Mouse (Mus musculus) embryonic facial prominence, embryonic 11.5 days (tissue): ENCODE measurements at regions not wholly inside any gene's neighbourhood (a gene's known extent, or its start where the extent isn't known, plus 50 kb on each side); places are given as distances from the start of the nearest gene placed in this dataset.

Experiments
- ATAC-seq: fragments of 200-750 bp; cut with Nextera tagmentation; replicated peaks from 2 replicates; pipeline ENCODE4 v1.8.0; 2017; ENCODE audit warnings: low read depth; ENCODE audit not compliant: insufficient number of reproducible peaks, low FRiP score, low TSS enrichment
- DNase-seq: peaks from one replicate; pipeline ENCODE4 v3.0.0-alpha.2; 2015; ENCODE audit warnings: low spot score
- H3K27ac ChIP-seq: fragments of 300-500 bp; sonication (generic); replicated peaks from 2 replicates; pipeline ENCODE4 v1.5.1; 2014; ENCODE audit warnings: mild to moderate bottlenecking, low read depth, low read length, control low read depth
- H3K27me3 ChIP-seq: fragments of 300-500 bp; sonication (generic); 2 replicates; pipeline ENCODE4 v1.6.1; 2014; ENCODE audit warnings: mild to moderate bottlenecking, low read length, moderate library complexity, mixed read lengths; ENCODE audit not compliant: control insufficient read depth, insufficient read depth
- H3K36me3 ChIP-seq: fragments of 300-500 bp; sonication (generic); replicated peaks from 2 replicates; pipeline ENCODE4 v1.6.1; 2014; ENCODE audit warnings: low read depth, mild to moderate bottlenecking, low read length, moderate library complexity, mixed read lengths; ENCODE audit not compliant: control insufficient read depth, insufficient read depth
- H3K4me1 ChIP-seq: fragments of 300-500 bp; sonication (generic); 2 replicates; pipeline ENCODE4 v1.6.1; 2014; ENCODE audit warnings: low read length, mixed read lengths; ENCODE audit not compliant: control insufficient read depth, insufficient read depth
- H3K4me2 ChIP-seq: fragments of 300-500 bp; sonication (generic); 2 replicates; pipeline ENCODE4 v1.6.1; 2014; ENCODE audit warnings: low read depth, mild to moderate bottlenecking, control low read depth, low read length, moderate library complexity
- H3K4me3 ChIP-seq: fragments of 300-500 bp; sonication (generic); 2 replicates; pipeline ENCODE4 v1.5.1; 2014; ENCODE audit warnings: low read depth, low read length, control low read depth
- H3K9ac ChIP-seq: fragments of 300-500 bp; sonication (generic); replicated peaks from 2 replicates; pipeline ENCODE4 v1.6.1; 2014; ENCODE audit warnings: mild to moderate bottlenecking, control low read depth, low read length
- H3K9me3 ChIP-seq: fragments of 300-500 bp; sonication (generic); replicated peaks from 2 replicates; pipeline ENCODE4 v1.6.1; 2016; ENCODE audit warnings: mild to moderate bottlenecking, low read length, inconsistent platforms, mixed read lengths; ENCODE audit not compliant: control insufficient read depth
- WGBS: fragments of 180-500 bp; shearing (Covaris S2); extraction: QIAGEN DNeasy Blood & Tissue Kit; methylation state at CpG from one replicate; pipeline ENCODE4 v1.1.7; 2014; 5-methylcytosine and 5-hydroxymethylcytosine counted together

GRCm38 (mm10) chr17:47975281-47976060, 51.0 kb upstream of the Foxp4 start:
- peaks cover 22% of the 10 kb centered on the region for H3K4me1 ChIP-seq
- peak overlapping the region; percentile 44 for H3K9ac ChIP-seq
- under 1% methylated on average over 29 of the region's 37 CpGs for WGBS
- peak overlapping the region; percentile 88 for H3K27ac ChIP-seq
- no peaks in the 10 kb centered on the region; the same call in 1 of the 2 replicates for H3K27me3 ChIP-seq
- no peaks in the 10 kb centered on the region for H3K36me3 ChIP-seq
- peak; percentile 14; the same call in 1 of the 2 replicates for ATAC-seq
- H3K4me3 ChIP-seq, result peak overlapping the region; percentile 23
- DNase-seq, result peak; percentile 81
- peak overlapping the region; percentile 58 for H3K4me2 ChIP-seq
- H3K9me3 ChIP-seq, result no peaks in the 10 kb centered on the region

DNA sequence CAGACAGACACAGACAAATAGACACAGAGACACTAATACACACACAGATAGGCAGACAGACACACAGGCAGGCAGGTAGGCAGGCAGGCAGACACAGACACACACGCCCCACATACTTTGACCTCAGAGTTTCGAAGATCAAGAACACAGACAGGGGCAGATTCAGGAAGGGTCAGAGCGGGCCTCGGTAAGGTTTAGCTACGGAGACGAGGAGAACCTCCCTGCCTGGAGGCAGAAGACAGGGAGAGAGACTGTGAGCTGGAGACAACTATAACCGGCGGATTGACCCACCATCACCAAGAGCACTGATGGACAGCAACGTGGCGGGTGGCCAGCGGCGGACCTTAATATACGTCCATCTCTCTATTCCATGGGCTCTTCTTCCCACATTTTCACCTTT, 50.1 kb upstream of the Foxp4 start:
- whole genome bisulfite sequencing, result 0% methylated on average over 13 of the region's 13 CpGs
- peak overlapping the region; percentile 88 for H3K27ac ChIP-seq
- H3K36me3 ChIP-seq, result no peaks in the 10 kb centered on the region
- H3K4me2 ChIP-seq, result peak overlapping the region; percentile 58
- H3K4me1 ChIP-seq, result peaks cover 22% of the 10 kb centered on the region
- ATAC-seq (peak; percentile 4; the same call in 1 of the 2 replicates), DNase-seq (peak; percentile 35)
- peak overlapping the region; percentile 44 for H3K9ac ChIP-seq
- H3K9me3 ChIP-seq, result no peaks in the 10 kb centered on the region
- H3K4me3 ChIP-seq, result peak overlapping the region; percentile 26
- H3K27me3 ChIP-seq, result no peaks in the 10 kb centered on the region; the same call in 1 of the 2 replicates
